Mouse (Mus musculus) embryonic facial prominence, embryonic 10.5 days (tissue): ENCODE results near the gene Sept1. TPM values are rescaled to one million over a fixed set of nuclear protein-coding genes. Genes with fewer than 3 reads are reported as not detected.

ENCODE experiments used
- DNase-seq: peaks from one replicate; pipeline ENCODE4 v3.0.0-alpha.2; 2017; ENCODE audit warnings: low spot score
- H3K27ac ChIP-seq: fragments of 300-500 bp; sonication (generic); replicated peaks from 2 replicates; pipeline ENCODE4 v1.5.1; 2016; ENCODE audit warnings: mild to moderate bottlenecking
- H3K27me3 ChIP-seq: fragments of 300-500 bp; sonication (generic); replicated peaks from 2 replicates; pipeline ENCODE4 v1.6.1; 2016; ENCODE audit warnings: low read depth, mild to moderate bottlenecking; ENCODE audit not compliant: poor library complexity, severe bottlenecking
- H3K36me3 ChIP-seq: fragments of 300-500 bp; sonication (generic); replicated peaks from 2 replicates; pipeline ENCODE4 v1.6.1; 2016; ENCODE audit warnings: mild to moderate bottlenecking, moderate library complexity
- H3K4me1 ChIP-seq: fragments of 300-500 bp; sonication (generic); 2 replicates; pipeline ENCODE4 v1.6.1; 2016
- H3K4me3 ChIP-seq: fragments of 300-500 bp; sonication (generic); 2 replicates; pipeline ENCODE4 v1.5.1; 2016; ENCODE audit warnings: mild to moderate bottlenecking, moderate library complexity
- H3K9me3 ChIP-seq: fragments of 300-500 bp; sonication (generic); 2 replicates; pipeline ENCODE4 v1.6.1; 2016; ENCODE audit warnings: mild to moderate bottlenecking
- WGBS: fragments of 180-500 bp; shearing (Covaris S2); methylation state at CpG from one replicate; pipeline ENCODE4 v1.1.7; 2016; 5-methylcytosine and 5-hydroxymethylcytosine counted together
- polyA plus RNA-seq: library from polyadenylated mRNA; unstranded; fragments of >200 nt; fragmentation: Nextera tagmentation; extraction: Ambion mirVana; gene quantifications from 2 replicates; pipeline ENCODE4 v1.2.1, GENCODE M21; 2016

Gene Sept1
- polyA plus RNA-seq, 1 experiment from 2014 or later, result 27.3 TPM

DNA sequence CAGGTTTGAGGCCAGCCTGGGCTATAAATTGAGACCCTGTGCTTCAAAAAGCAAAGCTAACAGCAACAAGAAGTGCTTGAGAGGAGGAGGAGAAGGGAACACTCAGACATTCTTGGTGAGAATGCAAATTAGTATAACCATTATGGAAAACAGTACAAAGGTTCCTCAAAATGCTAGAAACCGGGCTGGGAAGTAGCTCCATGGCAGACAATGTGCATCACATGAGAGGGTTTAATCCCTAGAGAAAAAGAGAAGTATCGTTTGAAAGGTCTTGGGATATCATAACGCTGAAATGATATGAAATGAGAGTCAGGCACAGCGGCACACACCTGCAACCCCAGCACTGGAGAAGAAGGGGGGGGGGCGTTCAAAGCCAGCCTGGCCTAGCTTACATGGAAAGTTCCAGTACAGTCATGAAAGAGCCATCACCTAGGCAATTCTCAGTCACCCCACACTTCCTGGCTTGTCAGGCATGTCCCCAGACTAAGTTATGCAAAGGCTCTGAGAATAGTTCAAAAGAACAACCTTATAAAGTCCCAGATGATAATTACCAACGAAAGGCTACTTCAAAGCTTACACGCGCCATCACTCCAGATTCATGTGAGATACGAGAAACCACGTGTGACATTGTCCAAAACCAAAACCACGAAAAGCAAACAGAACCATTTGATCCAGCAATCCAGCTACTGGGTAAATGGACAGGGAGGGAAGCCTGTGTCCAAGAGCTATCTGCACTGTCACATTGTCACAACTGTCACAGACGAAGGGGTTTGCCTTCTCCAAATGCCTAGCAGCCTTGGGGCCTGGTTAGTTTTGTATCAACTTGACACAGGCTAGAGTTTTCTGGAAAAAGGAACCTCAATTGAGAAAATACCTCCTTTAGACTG is 67.1 kb downstream of the Sept1 start:
- no peaks in the 10 kb centered on the region for H3K27me3 ChIP-seq
- 89% methylated on average over 12 of the region's 12 CpGs for WGBS
- no peak for DNase-seq

More for the DNA sequence above, 67.1 kb downstream of the Sept1 start:
- Histone ChIP-seq H3K4me3 (no peak overlapping the region), H3K36me3 (no peaks in the 10 kb centered on the region), H3K27ac (no peak overlapping the region), H3K4me1 (no peaks in the 10 kb centered on the region), H3K9me3 (no peaks in the 10 kb centered on the region)

Other genes starting within 250 kb of the Sept1 start
- gene Mvp, start 218.5 kb downstream of the Sept1 start, polyA plus RNA-seq, result 4.1 TPM in 2 replicates
- 0.78 TPM in 1 of 2 replicates, not detected in the other for gene Pagr1b, start 216.6 kb downstream of the Sept1 start, polyA plus RNA-seq
- gene Pagr1a, start 215.8 kb downstream of the Sept1 start, polyA plus RNA-seq, result 41.1 and 107 TPM in 2 replicates
- 37.7 and 92.9 TPM in 2 replicates for gene Gm42742, start 212.0 kb downstream of the Sept1 start, polyA plus RNA-seq
- 2.7 and 3.4 TPM in 2 replicates for gene Prrt2, start 211.9 kb downstream of the Sept1 start, polyA plus RNA-seq
- gene Maz, start 206.1 kb downstream of the Sept1 start, polyA plus RNA-seq, result 63.6 and 68.8 TPM in 2 replicates
- 200 and 207 TPM in 2 replicates for gene Kif22, start 190.7 kb downstream of the Sept1 start, polyA plus RNA-seq
- not detected in 2 replicates for gene Zg16, start 145.8 kb downstream of the Sept1 start, polyA plus RNA-seq
- 0.54 and 1.4 TPM in 2 replicates for gene AI467606, start 141.8 kb downstream of the Sept1 start, polyA plus RNA-seq
- 3.7 and 4.1 TPM in 2 replicates for gene Qprt, start 110.9 kb downstream of the Sept1 start, polyA plus RNA-seq
- gene Spn, start 95.3 kb downstream of the Sept1 start, polyA plus RNA-seq, result 0.04 and 0.09 TPM in 2 replicates
- 89.9 and 93.4 TPM in 2 replicates for gene Cd2bp2, start 37.1 kb downstream of the Sept1 start, polyA plus RNA-seq
- 31.3 and 34.4 TPM in 2 replicates for gene Tbc1d10b, start 24.7 kb downstream of the Sept1 start, polyA plus RNA-seq
- gene Mylpf, start 24.2 kb downstream of the Sept1 start, polyA plus RNA-seq, result 9.3 and 10.7 TPM in 2 replicates
- gene Zfp553, start 69 bp downstream of the Sept1 start, polyA plus RNA-seq, result 73.5 and 75.8 TPM in 2 replicates
- gene Zfp771, start 11.1 kb upstream of the Sept1 start, polyA plus RNA-seq, result 65.1 and 69.1 TPM in 2 replicates
- 363 and 380 TPM in 2 replicates for gene Dctpp1, start 27.6 kb upstream of the Sept1 start, polyA plus RNA-seq
- 82.5 and 86.4 TPM in 2 replicates for gene Sephs2, start 40.9 kb upstream of the Sept1 start, polyA plus RNA-seq
- 0.73 and 0.82 TPM in 2 replicates for gene Itgal, start 63.1 kb upstream of the Sept1 start, polyA plus RNA-seq
- gene Zfp768, start 112.5 kb upstream of the Sept1 start, polyA plus RNA-seq, result 19.7 and 20.9 TPM in 2 replicates
- 9.0 and 9.3 TPM in 2 replicates for gene Zfp747, start 142.9 kb upstream of the Sept1 start, polyA plus RNA-seq
- 5.1 and 6.4 TPM in 2 replicates for gene 9130019O22Rik, start 154.0 kb upstream of the Sept1 start, polyA plus RNA-seq
- gene E430018J23Rik, start 160.5 kb upstream of the Sept1 start, polyA plus RNA-seq, result 4.6 and 5.5 TPM in 2 replicates
- gene Zfp764, start 173.7 kb upstream of the Sept1 start, polyA plus RNA-seq, result 6.1 and 7.1 TPM in 2 replicates
- gene Zfp688, start 188.9 kb upstream of the Sept1 start, polyA plus RNA-seq, result 29.0 and 32.5 TPM in 2 replicates
- 13.4 and 17.7 TPM in 2 replicates for gene Zfp689, start 216.0 kb upstream of the Sept1 start, polyA plus RNA-seq
- gene Prr14, start 226.5 kb upstream of the Sept1 start, polyA plus RNA-seq, result 46.3 and 47.9 TPM in 2 replicates
- gene Fbrs, start 246.1 kb upstream of the Sept1 start, polyA plus RNA-seq, result 8.6 and 9.0 TPM in 2 replicates